Mouse (Mus musculus) stomach, embryonic 14.5 days (tissue): ENCODE measurements around the gene Wdr89. TPM values are rescaled to one million over a fixed set of nuclear protein-coding genes. Genes with fewer than 3 reads are reported as not detected.
A peak's percentile ranks its signal among the peaks of the same experiment; 100 is the strongest.

Source experiments
- ATAC-seq: fragments of 200-750 bp; cut with Nextera tagmentation; 2 replicates; pipeline ENCODE4 v1.8.0; 2017; ENCODE audit warnings: low read depth, moderate TSS enrichment; ENCODE audit not compliant: insufficient number of reproducible peaks, insufficient read depth, low FRiP score
- H3K27ac ChIP-seq: fragments of 300-500 bp; sonication (generic); 2 replicates; pipeline ENCODE4 v1.5.1; 2014; ENCODE audit warnings: mild to moderate bottlenecking, low read length, moderate library complexity, mixed read lengths
- H3K27me3 ChIP-seq: fragments of 300-500 bp; sonication (generic); 2 replicates; pipeline ENCODE4 v1.6.1; 2014; ENCODE audit warnings: low read length, control low read depth, mixed read lengths; ENCODE audit not compliant: control insufficient read depth, insufficient read depth
- H3K36me3 ChIP-seq: fragments of 300-500 bp; sonication (generic); 2 replicates; pipeline ENCODE4 v1.6.1; 2014; ENCODE audit warnings: mild to moderate bottlenecking, control low read depth, low read length, moderate library complexity, mixed read lengths; ENCODE audit not compliant: control insufficient read depth, insufficient read depth
- H3K4me1 ChIP-seq: fragments of 300-500 bp; sonication (generic); 2 replicates; pipeline ENCODE4 v1.6.1; 2014; ENCODE audit warnings: low read length, control low read depth, mixed read lengths; ENCODE audit not compliant: control insufficient read depth, insufficient read depth
- H3K4me2 ChIP-seq: fragments of 300-500 bp; sonication (generic); replicated peaks from 2 replicates; pipeline ENCODE4 v1.6.1; 2014; ENCODE audit warnings: low read depth, low read length, control low read depth
- H3K4me3 ChIP-seq: fragments of 300-500 bp; sonication (generic); 2 replicates; pipeline ENCODE4 v1.5.1; 2014; ENCODE audit warnings: low read depth, low read length, control low read depth
- H3K9ac ChIP-seq: fragments of 300-500 bp; sonication (generic); replicated peaks from 2 replicates; pipeline ENCODE4 v1.6.1; 2014; ENCODE audit warnings: low read depth, mild to moderate bottlenecking, control low read depth, low read length, moderate library complexity, mixed read lengths
- H3K9me3 ChIP-seq: fragments of 300-500 bp; sonication (generic); 2 replicates; pipeline ENCODE4 v1.6.1; 2016; ENCODE audit warnings: low read depth, low read length, control low read depth; ENCODE audit not compliant: control insufficient read depth
- WGBS: fragments of 180-500 bp; shearing (Covaris S2); extraction: QIAGEN DNeasy Blood & Tissue Kit; methylation state at CpG from one replicate; pipeline ENCODE4 v1.1.7; 2014; 5-methylcytosine and 5-hydroxymethylcytosine counted together
- polyA plus RNA-seq: library from polyadenylated mRNA; unstranded; fragments of >200 nt; fragmentation: Nextera tagmentation; extraction: Ambion mirVana; gene quantifications from 2 replicates; pipeline ENCODE4 v1.2.1, GENCODE M21; 2014

The Wdr89 gene
- polyA plus RNA-seq, 1 experiment from 2014 or later, result 12.7 TPM

DNA sequence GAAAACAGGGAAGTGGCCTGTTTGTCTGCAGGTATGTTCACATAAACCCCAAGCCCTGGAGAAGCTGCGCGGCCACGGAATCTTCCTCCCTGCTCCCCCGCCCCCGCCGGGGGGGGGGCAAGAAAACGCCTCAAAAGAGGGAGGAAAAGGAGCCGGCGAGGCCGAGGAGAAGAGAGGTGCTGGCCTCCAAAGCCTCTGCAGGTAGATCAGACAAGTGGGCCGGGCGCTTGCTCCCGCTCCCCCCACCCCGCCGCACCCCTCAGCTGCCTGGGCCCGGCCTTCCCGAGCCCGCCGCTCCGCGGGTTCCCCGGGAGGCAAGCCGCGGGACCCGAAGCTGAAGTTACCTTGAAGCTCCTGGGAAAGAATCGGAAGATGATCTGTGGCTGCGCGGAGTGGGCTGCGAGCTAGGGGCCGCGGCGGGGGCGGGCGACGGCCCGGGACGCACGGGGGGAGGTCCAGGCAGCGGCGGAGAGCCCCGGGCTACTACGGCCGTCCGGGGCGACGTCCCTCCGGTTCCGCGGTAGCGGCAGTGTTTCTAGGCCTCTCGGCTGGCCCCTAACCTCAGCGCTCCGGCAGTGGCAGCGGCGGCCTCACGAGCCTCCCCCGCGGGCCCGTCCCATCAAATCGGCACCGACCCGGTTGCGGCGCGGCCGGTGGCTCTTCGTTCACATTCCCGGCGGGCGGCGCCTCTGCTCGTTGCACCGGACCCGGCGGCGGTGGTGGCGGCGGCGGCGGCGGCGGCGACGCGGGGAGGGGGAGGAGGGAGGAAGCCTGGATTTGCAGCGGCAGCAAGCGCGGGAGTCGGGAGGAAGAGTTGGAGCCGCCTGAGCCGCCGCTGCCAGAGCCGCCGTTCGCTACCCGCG lies 73.8 kb downstream of the Wdr89 start:
- Histone ChIP-seq H3K9me3 (no peaks in the 10 kb centered on the region), H3K9ac (peak overlapping the region; percentile 96), H3K27me3 (no peaks in the 10 kb centered on the region), H3K27ac (peak overlapping the region; percentile 95), H3K36me3 (peaks cover 14% of the 10 kb centered on the region), H3K4me3 (peak overlapping the region; percentile 100), H3K4me2 (peak overlapping the region; percentile 84), H3K4me1 (peaks cover 6% of the 10 kb centered on the region; the same call in 1 of the 2 replicates)
- ATAC-seq, result peak; percentile 24; the same call in 1 of the 2 replicates
- under 1% methylated on average over 85 of the region's 97 CpGs for WGBS

DNA sequence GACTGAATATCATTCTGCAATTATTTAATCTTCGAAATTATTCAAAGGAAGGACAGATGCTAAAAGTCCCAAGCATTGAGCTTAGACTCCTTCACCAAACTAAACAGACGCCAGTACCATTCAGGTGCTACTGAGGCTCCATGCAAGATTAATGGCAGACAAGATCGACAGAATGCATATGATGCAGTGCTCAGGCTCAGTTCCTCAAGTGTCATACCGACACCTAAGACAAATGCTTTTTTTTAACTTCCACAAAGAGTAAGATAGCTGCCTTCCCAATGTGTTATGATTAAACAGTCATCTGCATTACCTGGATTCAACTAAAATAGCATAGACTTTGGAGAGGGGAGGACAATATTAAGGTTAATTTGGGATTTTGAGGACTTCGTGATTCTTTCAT lies 74.9 kb downstream of the Wdr89 start:
- WGBS, result 29% methylated on average over 5 of the region's 5 CpGs
- ATAC-seq, result no peak
- H3K9me3 ChIP-seq, result no peaks in the 10 kb centered on the region

DNA sequence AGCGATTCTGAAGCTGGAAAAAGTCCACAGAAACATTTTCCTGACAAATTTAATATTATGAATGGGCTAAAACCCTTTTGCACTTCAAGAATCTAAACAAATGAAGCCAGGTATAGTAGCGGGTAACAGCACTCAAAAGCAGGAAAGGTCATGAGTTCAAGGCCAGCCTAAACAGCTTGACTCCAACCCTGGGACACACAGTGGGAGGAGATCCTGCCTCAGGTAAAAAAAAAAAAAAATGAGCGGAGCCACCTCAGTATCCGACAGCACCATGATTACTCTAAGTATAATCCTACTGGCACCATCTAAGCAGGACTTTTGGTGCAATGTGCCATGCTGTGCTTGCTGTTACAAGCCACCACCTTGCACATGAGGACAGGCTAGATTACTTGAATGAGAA lies 75.5 kb downstream of the Wdr89 start:
- Histone ChIP-seq H3K4me3 (peak overlapping the region; percentile 100; the same call in 1 of the 2 replicates), H3K27ac (no peak overlapping the region), H3K4me2 (peak overlapping the region; percentile 84), H3K27me3 (no peaks in the 10 kb centered on the region), H3K4me1 (peaks cover 6% of the 10 kb centered on the region; the same call in 1 of the 2 replicates), H3K9me3 (no peaks in the 10 kb centered on the region), H3K36me3 (peaks cover 28% of the 10 kb centered on the region), H3K9ac (no peak overlapping the region)
- 37% methylated on average over 4 of the region's 4 CpGs for WGBS
- ATAC-seq, result no peak

More for the DNA sequence above, 74.9 kb downstream of the Wdr89 start:
- Histone ChIP-seq H3K4me3 (peak overlapping the region; percentile 100), H3K27me3 (no peaks in the 10 kb centered on the region), H3K27ac (no peak overlapping the region), H3K9ac (0 out of 2 replicates have a peak overlapping the region, but pooled peaks have one; percentile 23), H3K4me1 (peaks cover 6% of the 10 kb centered on the region; the same call in 1 of the 2 replicates), H3K4me2 (peak overlapping the region; percentile 84), H3K36me3 (peaks cover 25% of the 10 kb centered on the region)

DNA sequence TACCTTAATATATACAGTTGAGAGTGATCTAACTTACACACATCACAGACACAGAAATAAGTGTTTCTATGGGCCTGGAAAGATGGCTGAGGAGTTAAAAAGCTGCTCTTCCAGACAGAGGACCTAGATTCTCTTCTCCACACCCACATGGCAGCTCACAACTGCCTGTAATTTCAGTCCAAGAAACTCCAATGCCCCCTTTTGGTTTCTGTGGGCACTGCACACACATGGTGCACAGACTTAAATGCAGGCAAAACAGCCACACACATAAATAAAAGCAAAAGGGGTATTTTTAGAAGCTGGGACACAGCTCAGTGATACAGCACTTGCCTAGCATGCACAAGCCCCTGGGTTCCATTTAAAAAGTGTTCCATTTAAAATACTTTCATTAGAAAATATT lies 81.8 kb downstream of the Wdr89 start:
- H3K27me3 ChIP-seq, result no peaks in the 10 kb centered on the region
- H3K4me1 ChIP-seq, result no peaks in the 10 kb centered on the region
- H3K9ac ChIP-seq, result no peak overlapping the region
- no peak for ATAC-seq
- H3K4me2 ChIP-seq, result no peak overlapping the region
- H3K27ac ChIP-seq, result no peak overlapping the region
- H3K4me3 ChIP-seq, result no peak overlapping the region
- H3K9me3 ChIP-seq, result no peaks in the 10 kb centered on the region
- H3K36me3 ChIP-seq, result peaks cover 40% of the 10 kb centered on the region

DNA sequence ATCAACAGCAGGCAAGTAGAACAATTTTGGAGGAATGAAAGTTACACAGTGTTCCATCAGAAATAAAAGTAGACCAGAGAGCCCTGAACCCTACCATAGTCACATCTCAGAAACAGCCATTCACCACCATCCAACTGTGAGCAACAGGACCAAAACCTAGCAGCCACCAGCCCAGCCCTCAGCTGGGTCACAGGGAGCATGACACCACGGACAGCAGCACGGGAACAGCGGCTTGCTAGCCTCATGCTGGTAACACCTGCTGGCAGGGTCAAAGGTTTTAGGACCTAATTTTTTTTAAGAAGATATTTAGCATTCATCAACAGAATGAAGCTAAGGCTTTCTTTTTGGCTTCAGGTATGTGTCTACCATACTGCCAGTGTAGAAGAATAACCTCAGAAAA lies 85.6 kb downstream of the Wdr89 start:
- Histone ChIP-seq H3K36me3 (peaks cover 18% of the 10 kb centered on the region), H3K4me3 (no peak overlapping the region), H3K4me1 (no peaks in the 10 kb centered on the region), H3K9me3 (no peaks in the 10 kb centered on the region), H3K9ac (no peak overlapping the region), H3K4me2 (no peak overlapping the region), H3K27ac (no peak overlapping the region), H3K27me3 (no peaks in the 10 kb centered on the region)
- 70% methylated on average over 3 of the region's 3 CpGs for WGBS
- ATAC-seq, result no peak

Other genes starting within 250 kb of the Wdr89 start
- gene Ppp2r5e, start 73.3 kb downstream of the Wdr89 start, polyA plus RNA-seq, result 17.2 and 17.5 TPM in 2 replicates
- 19.6 and 23.5 TPM in 2 replicates for gene Sgpp1, start 66.2 kb upstream of the Wdr89 start, polyA plus RNA-seq
- gene Syne2, start 148.6 kb upstream of the Wdr89 start, polyA plus RNA-seq, result 63.6 and 64.2 TPM in 2 replicates